Mouse (Mus musculus) megakaryocyte-erythroid progenitor cell, adult 5-6 weeks (primary cell): ENCODE measurements around the gene Rxfp2. TPM values are rescaled to one million over a fixed set of nuclear protein-coding genes. Genes with fewer than 3 reads are reported as not detected.

Experiments
- total RNA-seq, 2 experiments: library from RNA; stranded (forward) in 1 of 2; stranded (reverse) in 1 of 2; fragments of 200-1000, 215-1000 nt in 1 of 2; fragments of >200 nt in 1 of 2; fragmentation: Nextera tagmentation in 1 of 2; gene quantifications; 2 replicates each; pipeline ENCODE4 v1.2.3; 2014 to 2017

Gene Rxfp2
- total RNA-seq, 2 experiments from 2014 or later = not detected

Other genes with a start within 250 kb of the Rxfp2 start
- 12.9 and 17.8 TPM in 2 replicates for gene Fry, start 100.0 kb downstream of the Rxfp2 start, total RNA-seq (2014; fragmentation: Nextera tagmentation)
- 8.3 and 10.4 TPM in 2 replicates for gene Fry, start 100.0 kb downstream of the Rxfp2 start, total RNA-seq (2017)